Mouse (Mus musculus) T-helper 1 cell (primary cell): ENCODE results near the gene Mtus2.

ENCODE experiments used
- in situ Hi-C: fragments of 300-600 bp; cut with MboI, MseI; formaldehyde crosslinking; loops from one replicate; pipeline ENCODE4 v1.15.1; 2025; ENCODE audit warnings: high pct_unique_total_duplicates

The Mtus2 gene

GRCm38 (mm10) chr5:147957592-147958271 lies 612 bp downstream of the Mtus2 start:
- in situ Hi-C loops, result no loop called here

- in situ Hi-C loops, result no loop called here
Measured at GRCm38 (mm10) chr5:147958552-147958951, 1.4 kb downstream of the Mtus2 start.

GRCm38 (mm10) chr5:147959088-147959487 lies 2.0 kb downstream of the Mtus2 start:
- in situ Hi-C loops, result no loop called here

- in situ Hi-C loops, result no loop called here
Measured at GRCm38 (mm10) chr5:147960793-147961192, 3.7 kb downstream of the Mtus2 start.

GRCm38 (mm10) chr5:147963820-147964580 lies 6.9 kb downstream of the Mtus2 start:
- in situ Hi-C loops, result no loop called here

GRCm38 (mm10) chr5:147964776-147965175 lies 7.7 kb downstream of the Mtus2 start:
- in situ Hi-C loops, result no loop called here

GRCm38 (mm10) chr5:147966646-147967045 lies 9.5 kb downstream of the Mtus2 start:
- in situ Hi-C loops, result no loop called here

GRCm38 (mm10) chr5:147969566-147969965 lies 12.4 kb downstream of the Mtus2 start:
- in situ Hi-C loops, result no loop called here

- in situ Hi-C loops, result no loop called here
Measured at GRCm38 (mm10) chr5:147976001-147976400, 18.9 kb downstream of the Mtus2 start.

- in situ Hi-C loops, result no loop called here
Measured at GRCm38 (mm10) chr5:147980606-147981005, 23.5 kb downstream of the Mtus2 start.

GRCm38 (mm10) chr5:147990289-147990688 lies 33.2 kb downstream of the Mtus2 start:
- in situ Hi-C loops, result no loop called here

GRCm38 (mm10) chr5:147990775-147991174 lies 33.7 kb downstream of the Mtus2 start:
- in situ Hi-C loops, result no loop called here

GRCm38 (mm10) chr5:147992581-147993378 lies 35.7 kb downstream of the Mtus2 start:
- in situ Hi-C loops, result no loop called here

- in situ Hi-C loops, result no loop called here
Measured at GRCm38 (mm10) chr5:148005263-148005662, 48.1 kb downstream of the Mtus2 start.

GRCm38 (mm10) chr5:148012156-148012555 lies 55.0 kb downstream of the Mtus2 start:
- in situ Hi-C loops, result no loop called here

- in situ Hi-C loops, result no loop called here
Measured at GRCm38 (mm10) chr5:148014133-148014854, 57.2 kb downstream of the Mtus2 start.

- in situ Hi-C loops, result no loop called here
Measured at GRCm38 (mm10) chr5:148015383-148015782, 58.3 kb downstream of the Mtus2 start.

- in situ Hi-C loops, result no loop called here
Measured at GRCm38 (mm10) chr5:148017371-148017770, 60.3 kb downstream of the Mtus2 start.

GRCm38 (mm10) chr5:148022784-148023183 lies 65.7 kb downstream of the Mtus2 start:
- in situ Hi-C loops, result no loop called here

GRCm38 (mm10) chr5:148026401-148027349 lies 69.6 kb downstream of the Mtus2 start:
- in situ Hi-C loops, result no loop called here
